Mouse (Mus musculus): ENCODE data around the gene Csmd2. TPM values are rescaled to one million over a fixed set of nuclear protein-coding genes. Genes with fewer than 3 reads are reported as not detected.

The Csmd2 gene
- polyA plus RNA-seq, 1 experiment from 2014 or later, result 1.9 TPM

- ATAC-seq (ENCODE audit: low FRiP score), result no peak
- H3K36me3 ChIP-seq (ENCODE audit: control insufficient read depth, insufficient read depth, low read length), result no peaks in the 10 kb centered on the region
- WGBS, result 75% methylated on average over 8 of the region's 8 CpGs
Observed at GRCm38 (mm10) chr4:128123281-128123680, 135.6 kb downstream of the Csmd2 start.

DNA sequence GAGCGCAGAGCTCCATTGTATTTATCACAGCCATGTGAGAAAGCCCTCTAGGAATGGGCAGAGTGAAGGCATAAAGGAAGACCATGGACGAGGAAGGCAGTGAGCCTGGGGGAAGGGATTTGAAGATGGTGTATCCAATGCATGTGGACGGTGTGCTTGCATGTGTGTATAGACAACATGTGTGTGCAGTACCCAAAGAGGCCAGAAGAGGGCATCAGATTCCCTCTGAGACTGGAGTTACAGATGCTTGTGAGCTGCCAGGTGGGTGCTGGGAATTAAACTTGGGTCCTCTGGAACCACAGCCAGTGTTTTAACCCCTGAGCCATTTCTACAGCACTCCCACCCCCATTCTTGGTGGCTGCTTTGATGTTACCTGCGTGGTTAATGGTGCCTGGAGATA, 137.1 kb downstream of the Csmd2 start:
- H3K4me3 ChIP-seq (ENCODE audit: low read depth, low read length), result no peak overlapping the region
- H3K9ac ChIP-seq (ENCODE audit: low read depth, low read length), result no peak overlapping the region
- ATAC-seq (ENCODE audit: low FRiP score) (no peak), DNase-seq (ENCODE audit: low spot score) (no peak)
- 90% methylated on average over 4 of the region's 4 CpGs for WGBS
- H3K36me3 ChIP-seq (ENCODE audit: control insufficient read depth, insufficient read depth, low read length), result no peaks in the 10 kb centered on the region
- H3K9me3 ChIP-seq (ENCODE audit: control insufficient read depth, low read length), result no peaks in the 10 kb centered on the region
- no peaks in the 10 kb centered on the region for H3K4me1 ChIP-seq (replicated peaks; ENCODE audit: control insufficient read depth, insufficient read depth, low read length)
- H3K27ac ChIP-seq (ENCODE audit: low read depth, low read length), result no peak overlapping the region
- no peaks in the 10 kb centered on the region for H3K27me3 ChIP-seq (ENCODE audit: control insufficient read depth, insufficient read depth, low read length)
- H3K4me2 ChIP-seq (replicated peaks; ENCODE audit: low read depth, low read length), result no peak overlapping the region

More at GRCm38 (mm10) chr4:128123281-128123680, 135.6 kb downstream of the Csmd2 start:
- H3K9ac ChIP-seq (ENCODE audit: low read depth, low read length), result no peak overlapping the region
- no peaks in the 10 kb centered on the region for H3K9me3 ChIP-seq (ENCODE audit: control insufficient read depth, low read length)
- no peaks in the 10 kb centered on the region for H3K27me3 ChIP-seq (ENCODE audit: control insufficient read depth, insufficient read depth, low read length)
- no peak overlapping the region for H3K4me3 ChIP-seq (ENCODE audit: low read depth, low read length)
- no peak for DNase-seq (ENCODE audit: low spot score)
- H3K4me2 ChIP-seq (replicated peaks; ENCODE audit: low read depth, low read length), result no peak overlapping the region
- no peaks in the 10 kb centered on the region for H3K4me1 ChIP-seq (replicated peaks; ENCODE audit: control insufficient read depth, insufficient read depth, low read length)
- no peak overlapping the region for H3K27ac ChIP-seq (ENCODE audit: low read depth, low read length)

- Histone ChIP-seq H3K4me2 (replicated peaks; ENCODE audit: low read depth, low read length) (no peak overlapping the region), H3K9ac (ENCODE audit: low read depth, low read length) (no peak overlapping the region), H3K4me3 (ENCODE audit: low read depth, low read length) (no peak overlapping the region), H3K4me1 (replicated peaks; ENCODE audit: control insufficient read depth, insufficient read depth, low read length) (no peaks in the 10 kb centered on the region), H3K27ac (ENCODE audit: low read depth, low read length) (no peak overlapping the region), H3K27me3 (ENCODE audit: control insufficient read depth, insufficient read depth, low read length) (no peaks in the 10 kb centered on the region), H3K36me3 (ENCODE audit: control insufficient read depth, insufficient read depth, low read length) (no peaks in the 10 kb centered on the region), H3K9me3 (ENCODE audit: control insufficient read depth, low read length) (no peaks in the 10 kb centered on the region)
- 87% methylated on average over 6 of the region's 6 CpGs for WGBS
- ATAC-seq (ENCODE audit: low FRiP score) (no peak), DNase-seq (ENCODE audit: low spot score) (no peak)
Observed at GRCm38 (mm10) chr4:128128546-128128945, 140.9 kb downstream of the Csmd2 start.

DNA sequence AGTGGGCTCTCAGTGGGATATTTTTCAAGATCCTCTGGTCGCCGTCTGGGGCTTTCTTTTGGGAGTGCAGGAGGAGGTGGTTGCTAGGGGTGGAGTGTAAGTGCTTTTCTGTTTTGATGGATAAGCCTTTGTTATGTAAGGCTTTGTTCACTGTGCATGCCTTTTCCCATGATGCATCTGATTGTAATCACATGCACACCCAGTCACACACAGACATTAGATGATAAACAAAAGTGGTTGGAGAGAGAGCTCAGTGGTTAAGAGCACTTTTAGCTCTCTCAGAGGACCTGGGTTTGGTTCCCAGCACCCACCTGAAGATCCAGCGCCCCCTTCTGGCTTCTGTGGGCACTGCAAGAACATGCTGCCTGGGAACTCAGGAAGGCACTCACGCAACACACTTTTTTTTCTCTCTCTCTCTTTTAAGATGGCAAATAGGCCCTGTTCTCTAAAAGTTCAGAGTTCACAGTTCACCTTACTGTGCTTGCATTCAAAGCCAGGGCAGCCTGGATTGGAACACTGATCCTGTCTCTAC, 143.0 kb downstream of the Csmd2 start:
- H3K9me3 ChIP-seq (ENCODE audit: control insufficient read depth, low read length), result no peaks in the 10 kb centered on the region
- WGBS, result 45% methylated on average over 4 of the region's 4 CpGs
- no peak for ATAC-seq (ENCODE audit: low FRiP score)
- no peak overlapping the region for H3K9ac ChIP-seq (ENCODE audit: low read depth, low read length)
- no peaks in the 10 kb centered on the region for H3K36me3 ChIP-seq (ENCODE audit: control insufficient read depth, insufficient read depth, low read length)
- DNase-seq (ENCODE audit: low spot score), result no peak
- no peaks in the 10 kb centered on the region for H3K4me1 ChIP-seq (replicated peaks; ENCODE audit: control insufficient read depth, insufficient read depth, low read length)
- no peak overlapping the region for H3K4me3 ChIP-seq (ENCODE audit: low read depth, low read length)
- H3K4me2 ChIP-seq (replicated peaks; ENCODE audit: low read depth, low read length), result no peak overlapping the region
- H3K27ac ChIP-seq (ENCODE audit: low read depth, low read length), result no peak overlapping the region
- H3K27me3 ChIP-seq (ENCODE audit: control insufficient read depth, insufficient read depth, low read length), result no peaks in the 10 kb centered on the region

GRCm38 (mm10) chr4:128131666-128132065, 144.0 kb downstream of the Csmd2 start:
- H3K36me3 ChIP-seq (ENCODE audit: control insufficient read depth, insufficient read depth, low read length), result no peaks in the 10 kb centered on the region
- no peaks in the 10 kb centered on the region for H3K27me3 ChIP-seq (ENCODE audit: control insufficient read depth, insufficient read depth, low read length)
- H3K4me1 ChIP-seq (replicated peaks; ENCODE audit: control insufficient read depth, insufficient read depth, low read length), result no peaks in the 10 kb centered on the region
- no peak for DNase-seq (ENCODE audit: low spot score)
- no peak overlapping the region for H3K27ac ChIP-seq (ENCODE audit: low read depth, low read length)
- no peak overlapping the region for H3K4me2 ChIP-seq (replicated peaks; ENCODE audit: low read depth, low read length)
- WGBS, result 93% methylated on average over 4 of the region's 4 CpGs
- no peak overlapping the region for H3K9ac ChIP-seq (ENCODE audit: low read depth, low read length)
- no peak overlapping the region for H3K4me3 ChIP-seq (ENCODE audit: low read depth, low read length)
- ATAC-seq (ENCODE audit: low FRiP score), result no peak
- H3K9me3 ChIP-seq (ENCODE audit: control insufficient read depth, low read length), result no peaks in the 10 kb centered on the region

DNA sequence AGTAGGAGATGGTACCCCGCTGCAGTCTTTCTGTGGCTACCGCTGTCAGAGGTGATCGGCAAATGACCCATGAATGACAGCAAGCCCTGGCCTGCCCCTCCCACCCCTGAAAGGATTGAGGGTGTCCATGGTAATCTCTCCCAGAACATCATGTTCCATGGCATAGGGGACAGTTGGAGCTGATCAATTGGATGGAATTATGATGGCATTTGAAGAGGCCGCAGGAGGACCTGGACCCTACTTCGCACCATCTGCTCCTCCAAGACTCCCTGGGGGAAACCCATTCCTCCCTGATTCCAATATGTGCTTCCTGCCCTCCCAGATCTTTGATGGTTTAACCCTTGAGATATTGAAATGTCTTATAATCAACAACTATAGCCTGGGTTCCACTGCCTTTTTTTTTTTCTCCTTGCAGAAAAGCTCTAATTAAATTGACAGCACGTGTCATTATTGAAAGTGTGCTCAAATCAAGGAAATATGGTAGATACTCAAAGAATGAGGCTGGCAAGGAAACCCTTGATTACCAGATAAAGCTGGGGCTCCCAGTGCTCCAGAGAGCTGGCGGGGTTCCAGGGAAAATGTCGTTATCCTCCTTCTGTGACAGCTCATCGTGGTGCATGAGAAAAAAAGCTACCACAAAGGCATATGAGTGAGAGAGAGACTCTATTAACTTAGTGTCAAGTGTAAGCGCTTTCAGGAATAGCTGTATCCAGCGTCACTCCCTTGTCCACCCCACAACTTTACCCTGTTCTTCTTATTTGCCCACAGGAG, 145.4 kb downstream of the Csmd2 start:
- no peak overlapping the region for H3K4me2 ChIP-seq (replicated peaks; ENCODE audit: low read depth, low read length)
- no peaks in the 10 kb centered on the region for H3K27me3 ChIP-seq (ENCODE audit: control insufficient read depth, insufficient read depth, low read length)
- no peak overlapping the region for H3K9ac ChIP-seq (ENCODE audit: low read depth, low read length)
- H3K4me3 ChIP-seq (ENCODE audit: low read depth, low read length), result no peak overlapping the region
- DNase-seq (ENCODE audit: low spot score) (no peak), ATAC-seq (ENCODE audit: low FRiP score) (no peak)
- no peaks in the 10 kb centered on the region for H3K9me3 ChIP-seq (ENCODE audit: control insufficient read depth, low read length)
- H3K27ac ChIP-seq (ENCODE audit: low read depth, low read length), result no peak overlapping the region
- H3K36me3 ChIP-seq (ENCODE audit: control insufficient read depth, insufficient read depth, low read length), result no peaks in the 10 kb centered on the region
- WGBS, result 70% methylated on average over 11 of the region's 11 CpGs
- no peaks in the 10 kb centered on the region for H3K4me1 ChIP-seq (replicated peaks; ENCODE audit: control insufficient read depth, insufficient read depth, low read length)

GRCm38 (mm10) chr4:128134348-128134994, 146.8 kb downstream of the Csmd2 start:
- Histone ChIP-seq H3K27ac (ENCODE audit: low read depth, low read length) (no peak overlapping the region), H3K4me2 (replicated peaks; ENCODE audit: low read depth, low read length) (no peak overlapping the region), H3K4me3 (ENCODE audit: low read depth, low read length) (no peak overlapping the region), H3K9me3 (ENCODE audit: control insufficient read depth, low read length) (no peaks in the 10 kb centered on the region), H3K9ac (ENCODE audit: low read depth, low read length) (no peak overlapping the region), H3K36me3 (ENCODE audit: control insufficient read depth, insufficient read depth, low read length) (no peaks in the 10 kb centered on the region), H3K4me1 (replicated peaks; ENCODE audit: control insufficient read depth, insufficient read depth, low read length) (no peaks in the 10 kb centered on the region), H3K27me3 (ENCODE audit: control insufficient read depth, insufficient read depth, low read length) (no peaks in the 10 kb centered on the region)
- 85% methylated on average over 11 of the region's 11 CpGs for WGBS
- DNase-seq (ENCODE audit: low spot score) (no peak), ATAC-seq (ENCODE audit: low FRiP score) (no peak)

- WGBS, result 85% methylated on average over 12 of the region's 12 CpGs
- Histone ChIP-seq H3K36me3 (ENCODE audit: control insufficient read depth, insufficient read depth, low read length) (no peaks in the 10 kb centered on the region), H3K27me3 (ENCODE audit: control insufficient read depth, insufficient read depth, low read length) (no peaks in the 10 kb centered on the region), H3K27ac (ENCODE audit: low read depth, low read length) (no peak overlapping the region), H3K4me2 (replicated peaks; ENCODE audit: low read depth, low read length) (no peak overlapping the region), H3K9me3 (ENCODE audit: control insufficient read depth, low read length) (no peaks in the 10 kb centered on the region), H3K4me1 (replicated peaks; ENCODE audit: control insufficient read depth, insufficient read depth, low read length) (no peaks in the 10 kb centered on the region), H3K9ac (ENCODE audit: low read depth, low read length) (no peak overlapping the region), H3K4me3 (ENCODE audit: low read depth, low read length) (no peak overlapping the region)
- ATAC-seq (ENCODE audit: low FRiP score) (no peak), DNase-seq (ENCODE audit: low spot score) (no peak)
Observed at GRCm38 (mm10) chr4:128135014-128135622, 147.5 kb downstream of the Csmd2 start.
